ENCODE assay signal across 9 mouse cellular contexts in the genomic region with DNA sequence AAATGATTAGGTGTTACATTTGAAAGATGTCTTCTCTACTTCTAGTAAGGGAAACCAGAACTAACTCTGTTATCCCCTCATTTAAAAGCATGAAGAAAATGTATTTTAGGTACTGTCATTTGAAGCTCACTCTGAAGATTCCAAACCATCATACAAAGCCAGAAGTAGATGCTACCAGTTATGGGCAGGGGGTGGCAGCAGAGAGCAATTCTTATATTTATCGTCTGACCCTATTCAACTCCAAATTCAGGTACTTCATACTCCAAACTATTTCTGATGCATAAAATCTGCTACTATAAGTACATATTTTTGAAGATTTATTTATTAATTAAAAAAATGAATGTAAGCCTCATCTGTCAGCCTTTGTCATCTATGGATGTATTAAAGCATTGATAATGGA.
DNase-seq lines count a peak whose midpoint lies in the region; ATAC-seq and TF ChIP-seq lines count a peak whose summit lies in the region.
"Had no signal": no experiment of that assay in that cellular context is flagged by ENCODE, and none has a peak within 500 bp of the region (broad histone marks: within the 10 kb centered on the region; RNA-seq: fewer than 3 reads in every experiment).

No protein-coding gene starts in this region.

- no peaks in the 10 kb centered on the region for H3K4me1 ChIP-seq in hindbrain, embryonic 10.5 days (replicated peaks)
- H3K4me1 ChIP-seq in hindbrain, embryonic 12.5 days, result no peaks in the 10 kb centered on the region
- H3K4me1 ChIP-seq in G1E (ENCODE audit: insufficient read depth, low read depth, low read length), result no peaks in the 10 kb centered on the region
- H3K4me1 ChIP-seq: limb, embryonic 15.5 days had no signal

- no peak overlapping the region for H3K9ac ChIP-seq in hindbrain, embryonic 12.5 days
- H3K9ac ChIP-seq: limb, embryonic 15.5 days had no signal

- peak; percentile 12 for DNase-seq in hindbrain, embryonic 10.5 days (ENCODE audit: low spot score)
- DNase-seq in G1E (ENCODE audit: low spot score), result no peak
- peak; percentile 12 for DNase-seq in cerebellum, adult 11-12 months
- peak; percentile 22 to 83 for DNase-seq in frontal cortex, adult 2 months (ENCODE audit: extremely low spot score in 1 of 2, low spot score in 1 of 2)
- peak; percentile 6 for DNase-seq in layer of hippocampus, adult 9-11 months
- peak; percentile 9 for DNase-seq in retina, adult 2 months (ENCODE audit: low read depth, low spot score)
- no peak for DNase-seq in thymus, postnatal 0 days (ENCODE audit: low spot score)

- WGBS in hindbrain, embryonic 10.5 days, result 37% methylated on average over 1 of the region's 1 CpGs
- 23% methylated on average over 1 of the region's 1 CpGs for WGBS in hindbrain, embryonic 12.5 days

- H3K27me3 ChIP-seq in hindbrain, embryonic 10.5 days (ENCODE audit: insufficient read depth, poor library complexity, severe bottlenecking), result no peaks in the 10 kb centered on the region
- H3K27me3 ChIP-seq in hindbrain, embryonic 12.5 days, result no peaks in the 10 kb centered on the region
- H3K27me3 ChIP-seq in G1E (ENCODE audit: insufficient read depth, low read length), result no peaks in the 10 kb centered on the region
- H3K27me3 ChIP-seq: limb, embryonic 15.5 days had no signal

- H3K27ac ChIP-seq in hindbrain, embryonic 10.5 days, result no peak overlapping the region
- no peak overlapping the region for H3K27ac ChIP-seq in hindbrain, embryonic 12.5 days
- H3K27ac ChIP-seq: limb, embryonic 15.5 days had no signal

- no peak overlapping the region for H3K4me3 ChIP-seq in hindbrain, embryonic 10.5 days
- no peak overlapping the region for H3K4me3 ChIP-seq in hindbrain, embryonic 12.5 days
- no peak overlapping the region for H3K4me3 ChIP-seq in G1E (ENCODE audit: low read depth, low read length)
- H3K4me3 ChIP-seq: limb, embryonic 15.5 days had no signal

- no peaks in the 10 kb centered on the region for H3K36me3 ChIP-seq in hindbrain, embryonic 10.5 days
- H3K36me3 ChIP-seq in hindbrain, embryonic 12.5 days, result no peaks in the 10 kb centered on the region
- H3K36me3 ChIP-seq in G1E (replicated peaks), result no peaks in the 10 kb centered on the region
- H3K36me3 ChIP-seq: limb, embryonic 15.5 days had no signal

- no peak for ATAC-seq in hindbrain, embryonic 12.5 days (ENCODE audit: low FRiP score)
- ATAC-seq in G1E (ENCODE audit: extremely low read depth, insufficient number of reproducible peaks, low FRiP score, poor library complexity, severe bottlenecking), result no peak

- TF ChIP-seq CTCF in G1E (IDR thresholded peaks at IDR 0.05; ENCODE audit: low read depth, low read length), result 0 out of 2 replicates have a peak, but pooled peaks have one; percentile 10

- no peaks in the 10 kb centered on the region for H3K9me3 ChIP-seq in hindbrain, embryonic 10.5 days
- no peaks in the 10 kb centered on the region for H3K9me3 ChIP-seq in hindbrain, embryonic 12.5 days (replicated peaks)
- H3K9me3 ChIP-seq in G1E (replicated peaks), result no peaks in the 10 kb centered on the region
- H3K9me3 ChIP-seq: limb, embryonic 15.5 days had no signal

- no peak overlapping the region for H3K4me2 ChIP-seq in hindbrain, embryonic 12.5 days (replicated peaks)
- H3K4me2 ChIP-seq: limb, embryonic 15.5 days had no signal

Comparison
In these comparisons a context has a peak if more than half of its experiments do, and no peak if none do; other contexts are left out.
1. DNase-seq: peak in hindbrain, embryonic 10.5 days (single experiment), cerebellum, adult 11-12 months (single experiment), frontal cortex, adult 2 months (2 of 2), layer of hippocampus, adult 9-11 months (single experiment) and retina, adult 2 months (single experiment); none in G1E (single experiment) and thymus, postnatal 0 days (single experiment).